Mouse (Mus musculus) neural tube, embryonic 14.5 days (tissue): ENCODE measurements at regions not wholly inside any gene's neighbourhood (a gene's known extent, or its start where the extent isn't known, plus 50 kb on each side); places are given as distances from the start of the nearest gene placed in this dataset.

ENCODE experiments used
- ATAC-seq: fragments of 200-750 bp; cut with Nextera tagmentation; 2 replicates; pipeline ENCODE4 v1.8.0; 2017; ENCODE audit warnings: low read depth, mild to moderate bottlenecking, moderate TSS enrichment, moderate library complexity
- H3K27ac ChIP-seq: fragments of 300-500 bp; sonication (generic); 2 replicates; pipeline ENCODE4 v1.5.1; 2014; ENCODE audit warnings: low read depth, mild to moderate bottlenecking, control low read depth, low read length, moderate library complexity, mixed read lengths
- H3K27me3 ChIP-seq: fragments of 300-500 bp; sonication (generic); 2 replicates; pipeline ENCODE4 v1.6.1; 2014; ENCODE audit warnings: low read length; ENCODE audit not compliant: control insufficient read depth, insufficient read depth
- H3K36me3 ChIP-seq: fragments of 300-500 bp; sonication (generic); 2 replicates; pipeline ENCODE4 v1.6.1; 2014; ENCODE audit warnings: low read length, mixed read lengths; ENCODE audit not compliant: control insufficient read depth, insufficient read depth
- H3K4me1 ChIP-seq: fragments of 300-500 bp; sonication (generic); 2 replicates; pipeline ENCODE4 v1.6.1; 2014; ENCODE audit warnings: low read length; ENCODE audit not compliant: control insufficient read depth, insufficient read depth
- H3K4me2 ChIP-seq: fragments of 300-500 bp; sonication (generic); 2 replicates; pipeline ENCODE4 v1.6.1; 2014; ENCODE audit warnings: mild to moderate bottlenecking, low read depth, low read length, control low read depth
- H3K4me3 ChIP-seq: fragments of 300-500 bp; sonication (generic); 2 replicates; pipeline ENCODE4 v1.5.1; 2014; ENCODE audit warnings: low read depth, low read length, control low read depth, mixed read lengths
- H3K9ac ChIP-seq: fragments of 300-500 bp; sonication (generic); replicated peaks from 2 replicates; pipeline ENCODE4 v1.6.1; 2014; ENCODE audit warnings: low read depth, mild to moderate bottlenecking, control low read depth, low read length, mixed read lengths
- H3K9me3 ChIP-seq: fragments of 300-500 bp; sonication (generic); 2 replicates; pipeline ENCODE4 v1.6.1; 2016; ENCODE audit warnings: low read length; ENCODE audit not compliant: control insufficient read depth
- WGBS: fragments of 180-500 bp; shearing (Covaris S2); extraction: QIAGEN DNeasy Blood & Tissue Kit; methylation state at CpG from one replicate; pipeline ENCODE4 v1.1.7; 2014; 5-methylcytosine and 5-hydroxymethylcytosine counted together

- Histone ChIP-seq H3K4me2 (no peak overlapping the region), H3K27me3 (no peaks in the 10 kb centered on the region), H3K4me3 (no peak overlapping the region), H3K27ac (no peak overlapping the region), H3K36me3 (no peaks in the 10 kb centered on the region), H3K4me1 (no peaks in the 10 kb centered on the region), H3K9ac (no peak overlapping the region), H3K9me3 (no peaks in the 10 kb centered on the region)
- WGBS, result 82% methylated on average over 5 of the region's 5 CpGs
- no peak for ATAC-seq
These were observed 461.2 kb downstream of the Brinp3 start for GRCm38 (mm10) chr1:146955688-146956214.

- no peak overlapping the region for H3K4me3 ChIP-seq
- H3K36me3 ChIP-seq, result no peaks in the 10 kb centered on the region
- H3K4me1 ChIP-seq, result no peaks in the 10 kb centered on the region
- H3K9me3 ChIP-seq, result no peaks in the 10 kb centered on the region
- no peaks in the 10 kb centered on the region for H3K27me3 ChIP-seq
- no peak for ATAC-seq
- H3K4me2 ChIP-seq, result no peak overlapping the region
- no peak overlapping the region for H3K9ac ChIP-seq
- no peak overlapping the region for H3K27ac ChIP-seq
These were observed 461.8 kb downstream of the Brinp3 start for GRCm38 (mm10) chr1:146956347-146956746.

- Histone ChIP-seq H3K4me2 (no peak overlapping the region), H3K9ac (no peak overlapping the region), H3K4me3 (no peak overlapping the region), H3K9me3 (no peaks in the 10 kb centered on the region), H3K27ac (no peak overlapping the region), H3K36me3 (no peaks in the 10 kb centered on the region), H3K4me1 (no peaks in the 10 kb centered on the region), H3K27me3 (no peaks in the 10 kb centered on the region)
- ATAC-seq, result no peak
- WGBS, result 87% methylated on average over 3 of the region's 3 CpGs
These were observed 465.9 kb downstream of the Brinp3 start for GRCm38 (mm10) chr1:146960448-146960847.

- Histone ChIP-seq H3K27ac (no peak overlapping the region), H3K4me3 (no peak overlapping the region), H3K9me3 (no peaks in the 10 kb centered on the region), H3K4me2 (no peak overlapping the region), H3K36me3 (no peaks in the 10 kb centered on the region), H3K4me1 (no peaks in the 10 kb centered on the region), H3K9ac (no peak overlapping the region), H3K27me3 (no peaks in the 10 kb centered on the region)
- no peak for ATAC-seq
These were observed 473.0 kb downstream of the Brinp3 start for GRCm38 (mm10) chr1:146967534-146967933.

- no peaks in the 10 kb centered on the region for H3K9me3 ChIP-seq
- no peak overlapping the region for H3K27ac ChIP-seq
- no peak overlapping the region for H3K4me2 ChIP-seq
- ATAC-seq, result no peak
- no peaks in the 10 kb centered on the region for H3K27me3 ChIP-seq
- H3K36me3 ChIP-seq, result no peaks in the 10 kb centered on the region
- no peaks in the 10 kb centered on the region for H3K4me1 ChIP-seq
- 94% methylated on average over 2 of the region's 2 CpGs for WGBS
- H3K4me3 ChIP-seq, result no peak overlapping the region
- no peak overlapping the region for H3K9ac ChIP-seq
These were observed 473.4 kb downstream of the Brinp3 start for GRCm38 (mm10) chr1:146967993-146968392.

- H3K4me3 ChIP-seq, result no peak overlapping the region
- no peak overlapping the region for H3K27ac ChIP-seq
- no peak overlapping the region for H3K4me2 ChIP-seq
- no peaks in the 10 kb centered on the region for H3K27me3 ChIP-seq
- H3K9ac ChIP-seq, result no peak overlapping the region
- ATAC-seq, result peak; percentile 92; the same call in 1 of the 2 replicates
- 0 out of 2 replicates have a peak, but pooled peaks cover 3% of the 10 kb centered on the region for H3K4me1 ChIP-seq
- 49% methylated on average over 5 of the region's 5 CpGs for WGBS
- H3K9me3 ChIP-seq, result no peaks in the 10 kb centered on the region
- no peaks in the 10 kb centered on the region for H3K36me3 ChIP-seq
These were observed 489.1 kb downstream of the Brinp3 start for GRCm38 (mm10) chr1:146983433-146984186.

- Histone ChIP-seq H3K4me3 (no peak overlapping the region), H3K4me2 (no peak overlapping the region), H3K9ac (no peak overlapping the region), H3K9me3 (no peaks in the 10 kb centered on the region), H3K27me3 (no peaks in the 10 kb centered on the region), H3K36me3 (no peaks in the 10 kb centered on the region), H3K4me1 (no peaks in the 10 kb centered on the region), H3K27ac (no peak overlapping the region)
- 62% methylated on average over 2 of the region's 2 CpGs for WGBS
- ATAC-seq, result no peak
These were observed 505.5 kb downstream of the Brinp3 start for GRCm38 (mm10) chr1:147000018-147000417.

- Histone ChIP-seq H3K9me3 (no peaks in the 10 kb centered on the region), H3K36me3 (no peaks in the 10 kb centered on the region), H3K4me2 (no peak overlapping the region), H3K4me1 (no peaks in the 10 kb centered on the region), H3K4me3 (no peak overlapping the region), H3K9ac (no peak overlapping the region), H3K27me3 (no peaks in the 10 kb centered on the region), H3K27ac (no peak overlapping the region)
- WGBS, result 18% methylated on average over 2 of the region's 2 CpGs
- no peak for ATAC-seq
These were observed 553.2 kb downstream of the Brinp3 start for GRCm38 (mm10) chr1:147047714-147048113.

GRCm38 (mm10) chr1:147058504-147058903 lies 563.9 kb downstream of the Brinp3 start:
- WGBS, result 64% methylated on average over 2 of the region's 2 CpGs
- no peak for ATAC-seq
- no peaks in the 10 kb centered on the region for H3K9me3 ChIP-seq
- H3K4me2 ChIP-seq, result no peak overlapping the region
- H3K4me3 ChIP-seq, result no peak overlapping the region
- H3K27me3 ChIP-seq, result no peaks in the 10 kb centered on the region
- H3K27ac ChIP-seq, result no peak overlapping the region
- H3K4me1 ChIP-seq, result no peaks in the 10 kb centered on the region
- no peaks in the 10 kb centered on the region for H3K36me3 ChIP-seq
- no peak overlapping the region for H3K9ac ChIP-seq
